Mouse (Mus musculus) liver, embryonic 18 days (tissue): Measurements from ENCODE around the gene Dusp16. TPM values are rescaled to one million over a fixed set of nuclear protein-coding genes. Genes with fewer than 3 reads are reported as not detected.

ENCODE experiments used
- polyA plus RNA-seq: library from polyadenylated mRNA; depleted of rRNA; stranded (reverse); fragments of >200 nt; gene quantifications from 2 replicates; pipeline ENCODE4 v1.2.3, GENCODE M21; 2012; rRNA removed

Dusp16 gene
- 6.5 TPM in 2 replicates for polyA plus RNA-seq

GRCm38 (mm10) chr6:134792141-134793045, at the start of gene Dusp16:
Gene Dusp16 (minus strand): TSS chr6:134792625.

GRCm38 (mm10) chr6:134829786-134830700, 37.6 kb upstream of the Dusp16 start, which contains the start of gene Crebl2:
Gene Crebl2 (plus strand): TSS chr6:134830154.

Other genes with a start within 250 kb of the Dusp16 start
- 9.2 and 9.9 TPM in 2 replicates for gene Lrp6, start 225.7 kb downstream of the Dusp16 start, polyA plus RNA-seq
- gene Mansc1, start 160.1 kb downstream of the Dusp16 start, polyA plus RNA-seq, result 1.6 and 2.0 TPM in 2 replicates
- 3.9 and 4.0 TPM in 2 replicates for gene Borcs5, start 153.1 kb downstream of the Dusp16 start, polyA plus RNA-seq
- 8.6 and 9.9 TPM in 2 replicates for gene Crebl2, start 37.5 kb upstream of the Dusp16 start, polyA plus RNA-seq
- gene Gpr19, start 106.0 kb upstream of the Dusp16 start, polyA plus RNA-seq, result 3.8 and 3.9 TPM in 2 replicates
- gene Cdkn1b, start 127.8 kb upstream of the Dusp16 start, polyA plus RNA-seq, result 13.0 and 15.1 TPM in 2 replicates
- gene Apold1, start 189.1 kb upstream of the Dusp16 start, polyA plus RNA-seq, result 1.3 and 1.4 TPM in 2 replicates
- gene Ddx47, start 219.0 kb upstream of the Dusp16 start, polyA plus RNA-seq, result 36.8 and 39.5 TPM in 2 replicates